10 mouse cellular contexts compared by ENCODE assay signal in genomic region chr1:87663992-87664391, GRCm38 (mm10). TPM values are rescaled to one million over a fixed set of nuclear protein-coding genes. Genes with fewer than 3 reads are reported as not detected.
DNase-seq lines count a peak whose midpoint lies in the region; ATAC-seq and TF ChIP-seq lines count a peak whose summit lies in the region.
"Had no signal": no experiment of that assay in that cellular context is flagged by ENCODE, and none has a peak within 500 bp of the region (broad histone marks: within the 10 kb centered on the region; RNA-seq: fewer than 3 reads in every experiment).

No protein-coding gene starts in this region.

- DNase-seq in forebrain, postnatal 0 days: no peak
- no peak for DNase-seq in lung, adult 2 months
- no peak for DNase-seq in lung, postnatal 4 days
- no peak for DNase-seq in ES-E14 (ENCODE audit: low read depth, low spot score)
- DNase-seq in naive thymus-derived CD4-positive, alpha-beta T cell, adult 2 months (ENCODE audit: low read depth): peak; percentile 46
- no peak for DNase-seq in adrenal gland, postnatal 10 days
- no peak for DNase-seq in layer of hippocampus, adult 18-20 months (ENCODE audit: low spot score in 2 of 2)
- DNase-seq: lung, postnatal 14 days had no signal

- no peaks in the 10 kb centered on the region for H3K4me1 ChIP-seq in forebrain, postnatal 0 days (ENCODE audit: insufficient read depth)
- no peaks in the 10 kb centered on the region for H3K4me1 ChIP-seq in forebrain, embryonic 16.5 days (replicated peaks; ENCODE audit: control insufficient read depth, insufficient read depth, low read length)
- H3K4me1 ChIP-seq in lung, adult 2 months (ENCODE audit: control insufficient read depth, insufficient read depth, low read length): peaks cover 22% of the 10 kb centered on the region
- peaks cover 2 to 23% of the 10 kb centered on the region in 2 experiments; a peak in 3 of 4 replicates for H3K4me1 ChIP-seq in ES-E14 (ENCODE audit: control insufficient read depth in 2 of 2, insufficient read depth in 2 of 2, low read length in 2 of 2, poor library complexity in 1 of 2)

- H3K36me3 ChIP-seq in forebrain, postnatal 0 days (ENCODE audit: insufficient read depth): no peaks in the 10 kb centered on the region
- no peaks in the 10 kb centered on the region for H3K36me3 ChIP-seq in forebrain, embryonic 16.5 days (ENCODE audit: control insufficient read depth, insufficient read depth)
- H3K36me3 ChIP-seq in ES-E14 (ENCODE audit: control insufficient read depth, insufficient read depth, low read length, poor library complexity, severe bottlenecking): no peaks in the 10 kb centered on the region

- TF ChIP-seq CTCF in forebrain, postnatal 0 days (IDR thresholded peaks at IDR 0.05; ENCODE audit: low read depth): peak; percentile 44
- TF ChIP-seq CTCF in lung, adult 2 months (IDR thresholded peaks at IDR 0.05; ENCODE audit: insufficient read depth, low read length): peak; percentile 22; the same call in 1 of the 2 replicates

- no peak overlapping the region for H3K27ac ChIP-seq in forebrain, postnatal 0 days (ENCODE audit: low read depth, low read length)
- H3K27ac ChIP-seq in forebrain, embryonic 16.5 days (ENCODE audit: low read length): no peak overlapping the region
- H3K27ac ChIP-seq in ES-E14 (ENCODE audit: insufficient read depth, low read depth, low read length, poor library complexity, severe bottlenecking): no peak overlapping the region

- 76% methylated on average over 2 of the region's 2 CpGs for WGBS in forebrain, postnatal 0 days
- WGBS in forebrain, embryonic 16.5 days: 78% methylated on average over 2 of the region's 2 CpGs
- 85% methylated on average over 2 of the region's 2 CpGs for WGBS in lung, adult 2 months

- no peaks in the 10 kb centered on the region for H3K27me3 ChIP-seq in forebrain, postnatal 0 days (ENCODE audit: insufficient read depth, low read length)
- H3K27me3 ChIP-seq in forebrain, embryonic 16.5 days (replicated peaks; ENCODE audit: control insufficient read depth, insufficient read depth, low read length): no peaks in the 10 kb centered on the region

- H3K9ac ChIP-seq in forebrain, postnatal 0 days: no peak overlapping the region
- H3K9ac ChIP-seq in forebrain, embryonic 16.5 days (replicated peaks; ENCODE audit: low read depth, low read length): no peak overlapping the region
- H3K9ac ChIP-seq in ES-E14 (ENCODE audit: insufficient read depth, low read depth, low read length, poor library complexity, severe bottlenecking): no peak overlapping the region

- no peak for ATAC-seq in forebrain, postnatal 0 days
- no peak for ATAC-seq in forebrain, embryonic 16.5 days

- in situ Hi-C loops in ES-E14 (cut with MboI; ENCODE audit: low sequenced_read_pairs in 2 of 2, unreplicated experiment in 2 of 2): no loop called here

- H3K4me3 ChIP-seq in forebrain, postnatal 0 days (ENCODE audit: low read depth, low read length): no peak overlapping the region
- no peak overlapping the region for H3K4me3 ChIP-seq in forebrain, embryonic 16.5 days (replicated peaks; ENCODE audit: low read length)
- H3K4me3 ChIP-seq in lung, adult 2 months (replicated peaks; ENCODE audit: extremely low read depth, low read depth, low read length): no peak overlapping the region
- no peak overlapping the region for H3K4me3 ChIP-seq in ES-E14 (ENCODE audit: insufficient read depth in 1 of 2, low read depth in 1 of 2, low read length in 2 of 2, poor library complexity in 1 of 2, severe bottlenecking in 1 of 2)
- H3K4me3 ChIP-seq: erythroblast, embryonic 14.5 days had no signal

- no peak for TF ChIP-seq POLR2A in lung, adult 2 months (IDR thresholded peaks at IDR 0.05; ENCODE audit: borderline replicate concordance, extremely low read depth, low read depth, low read length)

- H3K4me2 ChIP-seq in forebrain, postnatal 0 days (ENCODE audit: low read depth): no peak overlapping the region
- no peak overlapping the region for H3K4me2 ChIP-seq in forebrain, embryonic 16.5 days (ENCODE audit: low read length)

- no peaks in the 10 kb centered on the region for H3K9me3 ChIP-seq in forebrain, postnatal 0 days (ENCODE audit: low read length)
- no peaks in the 10 kb centered on the region; the same call in 1 of the 2 replicates for H3K9me3 ChIP-seq in forebrain, embryonic 16.5 days (ENCODE audit: control insufficient read depth, low read length)
- no peaks in the 10 kb centered on the region for H3K9me3 ChIP-seq in ES-E14 (ENCODE audit: control insufficient read depth, insufficient read depth, low read depth, low read length)

TF ChIP-seq in ES-E14, 5 proteins besides CTCF, POLR2A, EP300 and RAD21:
- no peak for TF ChIP-seq MAFK (IDR thresholded peaks at IDR 0.05; ENCODE audit: insufficient read depth, low read depth, low read length)
- 0 out of 2 replicates have a peak, but pooled peaks have one; percentile 21 for TF ChIP-seq ZNF384 (IDR thresholded peaks at IDR 0.05; ENCODE audit: low read depth, low read length)

RNA-seq across cellular contexts. Expression of gene Inpp5d, which starts 43.9 kb away (rescaled TPM):
- 4.5 and 25.4 TPM in 2 replicates for total RNA-seq in forebrain, postnatal 0 days (2014; rRNA removed)
- polyA plus RNA-seq in forebrain, postnatal 0 days (2015; fragmentation: Nextera tagmentation; extraction: Ambion mirVana): 2.7 and 3.0 TPM in 2 replicates
- 2.8 and 4.3 TPM in 2 replicates for polyA plus RNA-seq in forebrain, embryonic 16.5 days (2015; fragmentation: Nextera tagmentation; extraction: Ambion mirVana)
- 86.5 and 123 TPM in 2 replicates for polyA plus RNA-seq in lung, adult 2 months (2012; rRNA removed)
- total RNA-seq in ES-E14 (2012; rRNA removed): 39.5 and 52.4 TPM in 2 replicates
- 10 to 100 TPM; 15.8 to 18.8 TPM for total RNA-seq in adrenal gland, postnatal 10 days (2021)
- 10 to 100 TPM; 13.6 to 16.8 TPM for total RNA-seq in layer of hippocampus, adult 18-20 months (2021)
